Mouse (Mus musculus): ENCODE measurements around the gene Serpinb7. TPM values are rescaled to one million over a fixed set of nuclear protein-coding genes. Genes with fewer than 3 reads are reported as not detected.

The Serpinb7 gene
- polyA plus RNA-seq (2014; fragmentation: Nextera tagmentation; extraction: Ambion mirVana), result not detected in 2 replicates

- no peak within 1 kb of the TSS for H3K4me2 ChIP-seq (replicated peaks; ENCODE audit: low read depth, low read length)
- no peak within 1 kb of the TSS for H3K9ac ChIP-seq (replicated peaks; ENCODE audit: low read depth, low read length)
- no peak for ATAC-seq (ENCODE audit: insufficient number of reproducible peaks, insufficient read depth, low FRiP score, low read depth)
- WGBS, result 73% methylated on average over 3 of the region's 3 CpGs
- no peaks in the 10 kb centered on the region for H3K9me3 ChIP-seq (ENCODE audit: control insufficient read depth, low read depth, low read length)
- no peaks in the 10 kb centered on the region for H3K4me1 ChIP-seq (ENCODE audit: control insufficient read depth, insufficient read depth, low read length)
- H3K27ac ChIP-seq (ENCODE audit: low read length), result no peak within 1 kb of the TSS
- no peaks in the 10 kb centered on the region for H3K36me3 ChIP-seq (ENCODE audit: control insufficient read depth, insufficient read depth, low read length)
- H3K27me3 ChIP-seq (ENCODE audit: control insufficient read depth, insufficient read depth, low read length), result no peaks in the 10 kb centered on the region
- H3K4me3 ChIP-seq (ENCODE audit: low read depth, low read length), result no peak within 1 kb of the TSS
Measured at GRCm38 (mm10) chr1:107399355-107399754, at the start of gene Serpinb7. TSS of gene Serpinb7 (plus strand) at chr1:107399655.

GRCm38 (mm10) chr1:107350392-107350791, 49.1 kb upstream of the Serpinb7 start:
- no peaks in the 10 kb centered on the region for H3K36me3 ChIP-seq (ENCODE audit: control insufficient read depth, insufficient read depth, low read length)
- H3K27me3 ChIP-seq (ENCODE audit: control insufficient read depth, insufficient read depth, low read length), result no peaks in the 10 kb centered on the region
- H3K27ac ChIP-seq (ENCODE audit: low read length), result no peak overlapping the region
- no peaks in the 10 kb centered on the region for H3K4me1 ChIP-seq (ENCODE audit: control insufficient read depth, insufficient read depth, low read length)
- no peak overlapping the region for H3K4me2 ChIP-seq (replicated peaks; ENCODE audit: low read depth, low read length)
- H3K9ac ChIP-seq (replicated peaks; ENCODE audit: low read depth, low read length), result no peak overlapping the region
- WGBS, result 44% methylated on average over 3 of the region's 3 CpGs
- no peak overlapping the region for H3K4me3 ChIP-seq (ENCODE audit: low read depth, low read length)
- no peak for ATAC-seq (ENCODE audit: insufficient number of reproducible peaks, insufficient read depth, low FRiP score, low read depth)
- no peaks in the 10 kb centered on the region for H3K9me3 ChIP-seq (ENCODE audit: control insufficient read depth, low read depth, low read length)

- Histone ChIP-seq H3K4me3 (ENCODE audit: low read depth, low read length) (no peak overlapping the region), H3K27ac (ENCODE audit: low read length) (no peak overlapping the region), H3K27me3 (ENCODE audit: control insufficient read depth, insufficient read depth, low read length) (no peaks in the 10 kb centered on the region), H3K4me2 (replicated peaks; ENCODE audit: low read depth, low read length) (no peak overlapping the region), H3K4me1 (ENCODE audit: control insufficient read depth, insufficient read depth, low read length) (no peaks in the 10 kb centered on the region), H3K36me3 (ENCODE audit: control insufficient read depth, insufficient read depth, low read length) (no peaks in the 10 kb centered on the region), H3K9ac (replicated peaks; ENCODE audit: low read depth, low read length) (no peak overlapping the region), H3K9me3 (ENCODE audit: control insufficient read depth, low read depth, low read length) (no peaks in the 10 kb centered on the region)
- no peak for ATAC-seq (ENCODE audit: insufficient number of reproducible peaks, insufficient read depth, low FRiP score, low read depth)
- 36% methylated on average over 2 of the region's 2 CpGs for WGBS
Measured at GRCm38 (mm10) chr1:107351115-107351514, 48.3 kb upstream of the Serpinb7 start.

GRCm38 (mm10) chr1:107353046-107353445, 46.4 kb upstream of the Serpinb7 start:
- Histone ChIP-seq H3K4me1 (ENCODE audit: control insufficient read depth, insufficient read depth, low read length) (no peaks in the 10 kb centered on the region), H3K36me3 (ENCODE audit: control insufficient read depth, insufficient read depth, low read length) (no peaks in the 10 kb centered on the region), H3K9me3 (ENCODE audit: control insufficient read depth, low read depth, low read length) (no peaks in the 10 kb centered on the region), H3K27ac (ENCODE audit: low read length) (no peak overlapping the region), H3K9ac (replicated peaks; ENCODE audit: low read depth, low read length) (no peak overlapping the region), H3K4me2 (replicated peaks; ENCODE audit: low read depth, low read length) (no peak overlapping the region), H3K4me3 (ENCODE audit: low read depth, low read length) (no peak overlapping the region), H3K27me3 (ENCODE audit: control insufficient read depth, insufficient read depth, low read length) (no peaks in the 10 kb centered on the region)
- 34% methylated on average over 3 of the region's 3 CpGs for WGBS
- ATAC-seq (ENCODE audit: insufficient number of reproducible peaks, insufficient read depth, low FRiP score, low read depth), result no peak

GRCm38 (mm10) chr1:107360898-107361297, 38.6 kb upstream of the Serpinb7 start, which contains the start of gene Serpinb11:
TSS of gene Serpinb11 (plus strand) at chr1:107361198.
- Histone ChIP-seq H3K27me3 (ENCODE audit: control insufficient read depth, insufficient read depth, low read length) (no peaks in the 10 kb centered on the region), H3K9me3 (ENCODE audit: control insufficient read depth, low read depth, low read length) (no peaks in the 10 kb centered on the region), H3K36me3 (ENCODE audit: control insufficient read depth, insufficient read depth, low read length) (no peaks in the 10 kb centered on the region), H3K9ac (replicated peaks; ENCODE audit: low read depth, low read length) (no peak within 1 kb of the TSS), H3K4me2 (replicated peaks; ENCODE audit: low read depth, low read length) (no peak within 1 kb of the TSS), H3K4me3 (ENCODE audit: low read depth, low read length) (no peak within 1 kb of the TSS), H3K4me1 (ENCODE audit: control insufficient read depth, insufficient read depth, low read length) (no peaks in the 10 kb centered on the region), H3K27ac (ENCODE audit: low read length) (no peak within 1 kb of the TSS)
- no peak for ATAC-seq (ENCODE audit: insufficient number of reproducible peaks, insufficient read depth, low FRiP score, low read depth)
- 65% methylated on average over 1 of the region's 1 CpGs for WGBS

GRCm38 (mm10) chr1:107365973-107366372, 33.5 kb upstream of the Serpinb7 start:
- WGBS, result 60% methylated on average over 7 of the region's 7 CpGs
- no peak for ATAC-seq (ENCODE audit: insufficient number of reproducible peaks, insufficient read depth, low FRiP score, low read depth)
- no peaks in the 10 kb centered on the region for H3K4me1 ChIP-seq (ENCODE audit: control insufficient read depth, insufficient read depth, low read length)
- H3K9me3 ChIP-seq (ENCODE audit: control insufficient read depth, low read depth, low read length), result no peaks in the 10 kb centered on the region
- no peak overlapping the region for H3K27ac ChIP-seq (ENCODE audit: low read length)
- no peak overlapping the region for H3K9ac ChIP-seq (replicated peaks; ENCODE audit: low read depth, low read length)
- no peak overlapping the region for H3K4me3 ChIP-seq (ENCODE audit: low read depth, low read length)
- no peak overlapping the region for H3K4me2 ChIP-seq (replicated peaks; ENCODE audit: low read depth, low read length)
- H3K36me3 ChIP-seq (ENCODE audit: control insufficient read depth, insufficient read depth, low read length), result no peaks in the 10 kb centered on the region
- no peaks in the 10 kb centered on the region for H3K27me3 ChIP-seq (ENCODE audit: control insufficient read depth, insufficient read depth, low read length)

GRCm38 (mm10) chr1:107368944-107369343, 30.5 kb upstream of the Serpinb7 start:
- 72% methylated on average over 2 of the region's 2 CpGs for WGBS
- H3K4me3 ChIP-seq (ENCODE audit: low read depth, low read length), result no peak overlapping the region
- H3K4me1 ChIP-seq (ENCODE audit: control insufficient read depth, insufficient read depth, low read length), result no peaks in the 10 kb centered on the region
- H3K9me3 ChIP-seq (ENCODE audit: control insufficient read depth, low read depth, low read length), result no peaks in the 10 kb centered on the region
- H3K36me3 ChIP-seq (ENCODE audit: control insufficient read depth, insufficient read depth, low read length), result no peaks in the 10 kb centered on the region
- ATAC-seq (ENCODE audit: insufficient number of reproducible peaks, insufficient read depth, low FRiP score, low read depth), result no peak
- no peak overlapping the region for H3K4me2 ChIP-seq (replicated peaks; ENCODE audit: low read depth, low read length)
- H3K27ac ChIP-seq (ENCODE audit: low read length), result no peak overlapping the region
- H3K9ac ChIP-seq (replicated peaks; ENCODE audit: low read depth, low read length), result no peak overlapping the region
- no peaks in the 10 kb centered on the region for H3K27me3 ChIP-seq (ENCODE audit: control insufficient read depth, insufficient read depth, low read length)

GRCm38 (mm10) chr1:107376952-107377351, 22.5 kb upstream of the Serpinb7 start:
- no peaks in the 10 kb centered on the region for H3K36me3 ChIP-seq (ENCODE audit: control insufficient read depth, insufficient read depth, low read length)
- no peak overlapping the region for H3K27ac ChIP-seq (ENCODE audit: low read length)
- no peak overlapping the region for H3K9ac ChIP-seq (replicated peaks; ENCODE audit: low read depth, low read length)
- WGBS, result 64% methylated on average over 4 of the region's 4 CpGs
- no peaks in the 10 kb centered on the region for H3K4me1 ChIP-seq (ENCODE audit: control insufficient read depth, insufficient read depth, low read length)
- H3K4me3 ChIP-seq (ENCODE audit: low read depth, low read length), result no peak overlapping the region
- H3K9me3 ChIP-seq (ENCODE audit: control insufficient read depth, low read depth, low read length), result no peaks in the 10 kb centered on the region
- H3K27me3 ChIP-seq (ENCODE audit: control insufficient read depth, insufficient read depth, low read length), result no peaks in the 10 kb centered on the region
- ATAC-seq (ENCODE audit: insufficient number of reproducible peaks, insufficient read depth, low FRiP score, low read depth), result no peak
- no peak overlapping the region for H3K4me2 ChIP-seq (replicated peaks; ENCODE audit: low read depth, low read length)

GRCm38 (mm10) chr1:107378368-107378767, 21.1 kb upstream of the Serpinb7 start:
- Histone ChIP-seq H3K27ac (ENCODE audit: low read length) (no peak overlapping the region), H3K4me3 (ENCODE audit: low read depth, low read length) (no peak overlapping the region), H3K9ac (replicated peaks; ENCODE audit: low read depth, low read length) (no peak overlapping the region), H3K36me3 (ENCODE audit: control insufficient read depth, insufficient read depth, low read length) (no peaks in the 10 kb centered on the region), H3K27me3 (ENCODE audit: control insufficient read depth, insufficient read depth, low read length) (no peaks in the 10 kb centered on the region), H3K9me3 (ENCODE audit: control insufficient read depth, low read depth, low read length) (no peaks in the 10 kb centered on the region), H3K4me1 (ENCODE audit: control insufficient read depth, insufficient read depth, low read length) (no peaks in the 10 kb centered on the region), H3K4me2 (replicated peaks; ENCODE audit: low read depth, low read length) (no peak overlapping the region)
- ATAC-seq (ENCODE audit: insufficient number of reproducible peaks, insufficient read depth, low FRiP score, low read depth), result no peak

Measured in stomach, embryonic 14.5 days (tissue).